Mouse (Mus musculus) midbrain, embryonic 11.5 days (tissue): ENCODE measurements around the gene Gsc2. TPM values are rescaled to one million over a fixed set of nuclear protein-coding genes. Genes with fewer than 3 reads are reported as not detected.
A peak's percentile ranks its signal among the peaks of the same experiment; 100 is the strongest.

Experiments used
- ATAC-seq: fragments of 200-750 bp; cut with Nextera tagmentation; 2 replicates; pipeline ENCODE4 v1.8.0; 2017; ENCODE audit warnings: moderate TSS enrichment, moderate library complexity; ENCODE audit not compliant: low FRiP score
- DNase-seq: peaks from one replicate; pipeline ENCODE4 v3.0.0; 2015; ENCODE audit warnings: low spot score; ENCODE audit errors: missing footprints
- H3K27ac ChIP-seq: fragments of 300-500 bp; sonication (generic); 2 replicates; pipeline ENCODE4 v1.5.1; 2014; ENCODE audit warnings: low read depth, low read length
- H3K27me3 ChIP-seq: fragments of 300-500 bp; sonication (generic); 2 replicates; pipeline ENCODE4 v1.6.1; 2014; ENCODE audit warnings: mild to moderate bottlenecking, low read length, moderate library complexity, mixed read lengths; ENCODE audit not compliant: control insufficient read depth, insufficient read depth
- H3K36me3 ChIP-seq: fragments of 300-500 bp; sonication (generic); 2 replicates; pipeline ENCODE4 v1.6.1; 2014; ENCODE audit warnings: mild to moderate bottlenecking, low read length, moderate library complexity, mixed read lengths; ENCODE audit not compliant: control insufficient read depth, insufficient read depth
- H3K4me1 ChIP-seq: fragments of 300-500 bp; sonication (generic); 2 replicates; pipeline ENCODE4 v1.6.1; 2014; ENCODE audit warnings: low read length; ENCODE audit not compliant: control insufficient read depth, insufficient read depth
- H3K4me2 ChIP-seq: fragments of 300-500 bp; sonication (generic); 2 replicates; pipeline ENCODE4 v1.6.1; 2014; ENCODE audit warnings: mild to moderate bottlenecking, moderate library complexity
- H3K4me3 ChIP-seq: fragments of 300-500 bp; sonication (generic); 2 replicates; pipeline ENCODE4 v1.5.1; 2014; ENCODE audit warnings: low read depth, low read length
- H3K9ac ChIP-seq: fragments of 300-500 bp; sonication (generic); 2 replicates; pipeline ENCODE4 v1.6.1; 2014; ENCODE audit warnings: low read length
- H3K9me3 ChIP-seq: fragments of 300-500 bp; sonication (generic); 2 replicates; pipeline ENCODE4 v1.6.1; 2016; ENCODE audit warnings: low read length; ENCODE audit not compliant: control insufficient read depth
- WGBS: fragments of 180-500 bp; shearing (Covaris S2); extraction: QIAGEN DNeasy Blood & Tissue Kit; methylation state at CpG from one replicate; pipeline ENCODE4 v1.1.7; 2014; 5-methylcytosine and 5-hydroxymethylcytosine counted together
- polyA plus RNA-seq: library from polyadenylated mRNA; unstranded; fragments of >200 nt; fragmentation: Nextera tagmentation; extraction: Ambion mirVana; gene quantifications from 2 replicates; pipeline ENCODE4 v1.2.1, GENCODE M21; 2014

Gene Gsc2
- polyA plus RNA-seq, 1 experiment from 2014 or later: 1.1 TPM

- 64% methylated on average over 9 of the region's 9 CpGs for WGBS
- no peaks in the 10 kb centered on the region for H3K36me3 ChIP-seq
- no peaks in the 10 kb centered on the region for H3K9me3 ChIP-seq
- H3K4me1 ChIP-seq: no peaks in the 10 kb centered on the region; the same call in 1 of the 2 replicates
- H3K4me3 ChIP-seq: no peak overlapping the region
- ATAC-seq (no peak), DNase-seq (no peak)
- H3K27me3 ChIP-seq: 0 out of 2 replicates have a peak, but pooled peaks cover 2% of the 10 kb centered on the region
- H3K27ac ChIP-seq: no peak overlapping the region
- H3K9ac ChIP-seq: no peak overlapping the region
- no peak overlapping the region for H3K4me2 ChIP-seq
These were observed 24.4 kb upstream of the Gsc2 start for GRCm38 (mm10) chr16:17939255-17939751.

GRCm38 (mm10) chr16:17938821-17939220 lies 24.0 kb upstream of the Gsc2 start:
- ATAC-seq (peak; percentile 84), DNase-seq (peak; percentile 94)
- Histone ChIP-seq H3K4me1 (no peaks in the 10 kb centered on the region; the same call in 1 of the 2 replicates), H3K4me2 (no peak overlapping the region), H3K27ac (no peak overlapping the region), H3K27me3 (0 out of 2 replicates have a peak, but pooled peaks cover 2% of the 10 kb centered on the region), H3K9ac (no peak overlapping the region), H3K36me3 (no peaks in the 10 kb centered on the region), H3K4me3 (no peak overlapping the region), H3K9me3 (no peaks in the 10 kb centered on the region)
- 14% methylated on average over 7 of the region's 7 CpGs for WGBS

GRCm38 (mm10) chr16:17938187-17938586 lies 23.3 kb upstream of the Gsc2 start:
- H3K4me3 ChIP-seq: no peak overlapping the region
- H3K4me1 ChIP-seq: no peaks in the 10 kb centered on the region; the same call in 1 of the 2 replicates
- no peak for ATAC-seq
- WGBS: 79% methylated on average over 7 of the region's 7 CpGs
- peaks cover 2% of the 10 kb centered on the region; the same call in 1 of the 2 replicates for H3K27me3 ChIP-seq
- DNase-seq: no peak
- no peak overlapping the region for H3K27ac ChIP-seq
- no peak overlapping the region for H3K9ac ChIP-seq
- no peak overlapping the region for H3K4me2 ChIP-seq
- no peaks in the 10 kb centered on the region for H3K36me3 ChIP-seq
- H3K9me3 ChIP-seq: no peaks in the 10 kb centered on the region

GRCm38 (mm10) chr16:17936776-17937175 lies 21.9 kb upstream of the Gsc2 start:
- ATAC-seq (no peak), DNase-seq (peak; percentile 51)
- H3K27me3 ChIP-seq: peaks cover 2% of the 10 kb centered on the region; the same call in 1 of the 2 replicates
- no peak overlapping the region for H3K4me3 ChIP-seq
- WGBS: 79% methylated on average over 10 of the region's 10 CpGs
- no peak overlapping the region for H3K27ac ChIP-seq
- no peaks in the 10 kb centered on the region for H3K36me3 ChIP-seq
- no peak overlapping the region for H3K4me2 ChIP-seq
- no peak overlapping the region for H3K9ac ChIP-seq
- no peaks in the 10 kb centered on the region; the same call in 1 of the 2 replicates for H3K4me1 ChIP-seq
- H3K9me3 ChIP-seq: no peaks in the 10 kb centered on the region

- 73% methylated on average over 3 of the region's 3 CpGs for WGBS
- H3K27me3 ChIP-seq: peaks cover 2% of the 10 kb centered on the region; the same call in 1 of the 2 replicates
These were observed 19.6 kb upstream of the Gsc2 start for GRCm38 (mm10) chr16:17934445-17934910.

GRCm38 (mm10) chr16:17933594-17934444 lies 19.0 kb upstream of the Gsc2 start:
- Histone ChIP-seq H3K9me3 (no peaks in the 10 kb centered on the region), H3K27ac (no peak overlapping the region), H3K4me3 (no peak overlapping the region), H3K27me3 (peaks cover 2% of the 10 kb centered on the region; the same call in 1 of the 2 replicates), H3K4me1 (peaks cover 3% of the 10 kb centered on the region), H3K9ac (no peak overlapping the region), H3K4me2 (no peak overlapping the region), H3K36me3 (no peaks in the 10 kb centered on the region)
- 73% methylated on average over 9 of the region's 9 CpGs for WGBS
- DNase-seq (peak; percentile 19), ATAC-seq (no peak)

More at GRCm38 (mm10) chr16:17934445-17934910, 19.6 kb upstream of the Gsc2 start:
- H3K36me3 ChIP-seq: no peaks in the 10 kb centered on the region
- no peak overlapping the region for H3K4me2 ChIP-seq
- H3K9me3 ChIP-seq: no peaks in the 10 kb centered on the region
- H3K4me3 ChIP-seq: no peak overlapping the region
- no peak overlapping the region for H3K9ac ChIP-seq
- ATAC-seq (no peak), DNase-seq (peak; percentile 56)
- H3K27ac ChIP-seq: no peak overlapping the region
- H3K4me1 ChIP-seq: no peaks in the 10 kb centered on the region; the same call in 1 of the 2 replicates

- peaks cover 2% of the 10 kb centered on the region; the same call in 1 of the 2 replicates for H3K27me3 ChIP-seq
- 81% methylated on average over 5 of the region's 5 CpGs for WGBS
- no peak for ATAC-seq
These were observed 17.1 kb upstream of the Gsc2 start for GRCm38 (mm10) chr16:17931906-17932460.

GRCm38 (mm10) chr16:17929631-17930030 lies 14.8 kb upstream of the Gsc2 start:
- peak; percentile 83 for DNase-seq
- Histone ChIP-seq H3K4me2 (no peak overlapping the region), H3K27me3 (peaks cover 4% of the 10 kb centered on the region; the same call in 1 of the 2 replicates), H3K9ac (no peak overlapping the region), H3K36me3 (peaks cover 3% of the 10 kb centered on the region; the same call in 1 of the 2 replicates), H3K4me3 (no peak overlapping the region), H3K27ac (no peak overlapping the region), H3K4me1 (peaks cover 18% of the 10 kb centered on the region), H3K9me3 (no peaks in the 10 kb centered on the region)
- 70% methylated on average over 2 of the region's 2 CpGs for WGBS
- no peak for ATAC-seq

More at GRCm38 (mm10) chr16:17931906-17932460, 17.1 kb upstream of the Gsc2 start:
- Histone ChIP-seq H3K9ac (no peak overlapping the region), H3K4me2 (no peak overlapping the region), H3K4me3 (no peak overlapping the region), H3K36me3 (no peaks in the 10 kb centered on the region), H3K27ac (no peak overlapping the region), H3K4me1 (peaks cover 13% of the 10 kb centered on the region), H3K9me3 (no peaks in the 10 kb centered on the region)
- DNase-seq: peak; percentile 51
